Mouse (Mus musculus): ENCODE results near the gene Gm11492.

Gene Gm11492

GRCm38 (mm10) chr11:87599395-87600089 is 33.1 kb downstream of the Gm11492 start:
- DNase-seq (ENCODE audit: low read depth, low spot score) = no peak

- no peak for DNase-seq (ENCODE audit: low read depth, low spot score)
These were observed 33.9 kb downstream of the Gm11492 start for GRCm38 (mm10) chr11:87600322-87600853.

- no peak for DNase-seq (ENCODE audit: low read depth, low spot score)
These were observed 35.8 kb downstream of the Gm11492 start for GRCm38 (mm10) chr11:87602234-87602633.

- no peak for DNase-seq (ENCODE audit: low read depth, low spot score)
These were observed 37.1 kb downstream of the Gm11492 start for GRCm38 (mm10) chr11:87603571-87603970.

GRCm38 (mm10) chr11:87609264-87609663 is 42.8 kb downstream of the Gm11492 start:
- no peak for DNase-seq (ENCODE audit: low read depth, low spot score)

- DNase-seq (ENCODE audit: low read depth, low spot score) = no peak
These were observed 45.1 kb downstream of the Gm11492 start for GRCm38 (mm10) chr11:87611547-87611946.

GRCm38 (mm10) chr11:87613972-87614371 is 47.5 kb downstream of the Gm11492 start:
- no peak for DNase-seq (ENCODE audit: low read depth, low spot score)

GRCm38 (mm10) chr11:87615551-87615950 is 49.1 kb downstream of the Gm11492 start:
- DNase-seq (ENCODE audit: low read depth, low spot score) = no peak

- peak; percentile 35 for DNase-seq (ENCODE audit: low read depth, low spot score)
These were observed 49.5 kb downstream of the Gm11492 start for GRCm38 (mm10) chr11:87615952-87616351.

- no peak for DNase-seq (ENCODE audit: low read depth, low spot score)
These were observed 50.5 kb downstream of the Gm11492 start, which contains the start of gene Hsf5 for GRCm38 (mm10) chr11:87616790-87617474. Gene Hsf5 (plus strand): TSS chr11:87617164.

GRCm38 (mm10) chr11:87617606-87618005 is 51.2 kb downstream of the Gm11492 start:
- DNase-seq (ENCODE audit: low read depth, low spot score) = no peak
